Mouse (Mus musculus): ENCODE results near the gene Rbak.
"Not testable (repeated sequence)": the region's sequence is repeated elsewhere in the genome, so short reads cannot be mapped to it uniquely, and the experiment has no call there.

Gene Rbak

GRCm38 (mm10) chr5:143135042-143135441 is 45.5 kb downstream of the Rbak start:
- no peak for DNase-seq (ENCODE audit: low spot score in 2 of 2)

GRCm38 (mm10) chr5:143134216-143135010 is 46.2 kb downstream of the Rbak start:
- DNase-seq (ENCODE audit: low spot score in 2 of 2), result not testable (repeated sequence)

- no peak for DNase-seq (ENCODE audit: low spot score in 2 of 2)
Observed at GRCm38 (mm10) chr5:143132935-143133514, 47.5 kb downstream of the Rbak start.

GRCm38 (mm10) chr5:143130342-143130741 is 50.2 kb downstream of the Rbak start:
- DNase-seq (ENCODE audit: low spot score in 2 of 2), result peak in 1 of 2 experiments; percentile 73

- no peak for DNase-seq (ENCODE audit: low spot score in 2 of 2)
Observed at GRCm38 (mm10) chr5:143129101-143129500, 51.5 kb downstream of the Rbak start.

GRCm38 (mm10) chr5:143127837-143128236 is 52.7 kb downstream of the Rbak start:
- DNase-seq (ENCODE audit: low spot score in 2 of 2), result no peak

- no peak for DNase-seq (ENCODE audit: low spot score in 2 of 2)
Observed at GRCm38 (mm10) chr5:143126908-143127307, 53.7 kb downstream of the Rbak start.

- DNase-seq (ENCODE audit: low spot score in 2 of 2), result no peak
Observed at GRCm38 (mm10) chr5:143126089-143126488, 54.5 kb downstream of the Rbak start.

GRCm38 (mm10) chr5:143125601-143126000 is 55.0 kb downstream of the Rbak start:
- no peak for DNase-seq (ENCODE audit: low spot score in 2 of 2)

- DNase-seq (ENCODE audit: low spot score in 2 of 2), result no peak
Observed at GRCm38 (mm10) chr5:143124805-143125378, 55.7 kb downstream of the Rbak start.

- no peak for DNase-seq (ENCODE audit: low spot score in 2 of 2)
Observed at GRCm38 (mm10) chr5:143122673-143123072, 57.9 kb downstream of the Rbak start.
